Mouse (Mus musculus): ENCODE measurements around the gene Pitpna. TPM values are rescaled to one million over a fixed set of nuclear protein-coding genes. Genes with fewer than 3 reads are reported as not detected.

Gene Pitpna
- total RNA-seq, 2 experiments from 2014 or later = 124 to 130 TPM

DNA sequence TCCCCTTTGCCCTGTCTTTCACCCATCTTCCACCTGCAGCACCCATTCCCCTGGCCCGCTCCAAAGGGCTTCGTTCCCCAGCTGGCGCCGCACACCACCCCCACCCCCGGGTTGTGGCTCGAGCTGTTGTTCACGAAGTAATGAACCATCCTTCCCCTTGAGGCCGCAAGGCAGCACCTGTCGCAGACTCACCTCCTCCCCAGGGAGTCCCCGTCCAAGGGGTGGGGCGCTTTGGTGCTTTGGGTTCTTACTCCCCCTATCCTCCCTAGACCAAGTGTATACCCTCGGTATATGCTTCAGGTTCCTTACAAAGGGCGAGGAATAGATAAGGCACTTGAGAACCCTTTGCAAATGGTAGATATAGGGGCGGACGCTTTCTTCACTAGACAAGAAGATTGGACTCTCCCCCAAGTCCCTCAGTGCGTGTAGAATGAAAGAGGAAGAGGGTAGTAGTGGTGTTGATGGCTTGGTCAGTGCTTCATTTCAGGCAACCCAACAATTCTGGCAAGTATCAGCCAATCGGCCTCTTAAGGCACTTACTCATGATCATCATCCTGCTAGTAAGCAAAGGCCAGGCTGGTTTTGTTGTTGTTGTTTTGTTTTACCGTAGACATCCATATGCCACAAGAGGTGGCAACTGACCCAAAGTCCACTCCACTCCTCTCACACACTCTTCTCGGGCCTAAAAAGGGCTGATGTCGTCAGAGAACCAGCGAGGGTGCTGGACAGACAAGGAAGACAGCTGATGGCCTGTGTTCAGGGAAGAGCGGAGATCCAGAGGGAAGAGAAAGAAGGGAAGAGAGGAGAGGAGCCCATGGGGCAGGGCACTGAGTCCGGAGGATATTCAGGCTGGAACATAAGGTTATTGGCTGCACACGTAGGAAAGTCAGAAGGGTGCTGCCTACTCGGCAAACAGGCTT is 66.8 kb downstream of the Pitpna start:
- intact Hi-C loops (cut with DNase I) = no loop called here
- no peak for DNase-seq

DNA sequence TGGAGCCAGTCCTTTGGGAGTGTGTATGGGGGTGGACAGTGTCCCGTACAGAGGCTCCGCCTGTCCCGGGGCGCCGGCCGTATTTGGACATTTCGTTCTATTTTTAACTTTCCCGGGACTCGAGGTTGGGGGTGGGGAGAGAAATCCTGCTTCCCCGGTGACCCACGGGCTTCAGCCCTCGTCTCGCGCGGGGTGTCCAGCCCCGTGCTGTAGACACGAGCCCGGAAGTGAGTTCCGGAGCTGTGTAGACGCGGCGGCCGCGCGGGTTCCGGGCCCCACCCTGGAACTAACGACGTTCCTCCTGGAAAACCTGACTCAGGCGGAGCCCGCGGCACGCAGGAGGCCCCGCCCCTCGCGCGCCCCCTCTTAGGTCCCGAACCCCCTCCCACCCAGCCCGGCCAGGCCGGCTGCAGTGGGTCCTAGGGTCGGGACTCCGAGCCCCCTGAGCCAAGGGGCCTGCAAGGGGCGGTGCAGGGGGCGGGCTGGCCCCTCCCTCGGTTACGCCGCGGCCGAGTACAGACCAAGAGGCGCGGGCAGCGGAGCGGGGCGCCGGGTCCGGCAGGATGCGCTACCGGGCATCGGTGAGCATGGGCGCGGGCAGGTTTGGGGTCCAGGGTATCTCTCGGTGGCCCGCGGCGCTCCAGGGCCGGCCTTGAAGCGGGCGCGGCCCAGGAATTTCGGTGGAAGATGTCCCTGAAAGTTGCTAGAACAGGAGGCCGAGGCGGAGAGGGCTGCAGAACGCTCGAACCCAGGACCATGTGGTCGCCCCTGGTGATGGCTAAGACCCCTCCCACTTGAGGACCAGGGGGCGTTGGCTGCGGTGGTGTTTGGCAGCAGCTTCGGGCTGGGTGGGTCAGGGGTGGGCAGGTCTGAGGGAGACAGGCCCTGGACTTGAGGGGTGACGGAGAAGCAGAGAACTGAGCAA is 68.0 kb downstream of the Pitpna start:
- intact Hi-C loops (cut with DNase I) = loop anchor here (2.0 kb wide), 1 partner anchor 23 kb away; the partner anchor contains the start of gene Crk
- peak; percentile 83 to 84 for DNase-seq

DNA sequence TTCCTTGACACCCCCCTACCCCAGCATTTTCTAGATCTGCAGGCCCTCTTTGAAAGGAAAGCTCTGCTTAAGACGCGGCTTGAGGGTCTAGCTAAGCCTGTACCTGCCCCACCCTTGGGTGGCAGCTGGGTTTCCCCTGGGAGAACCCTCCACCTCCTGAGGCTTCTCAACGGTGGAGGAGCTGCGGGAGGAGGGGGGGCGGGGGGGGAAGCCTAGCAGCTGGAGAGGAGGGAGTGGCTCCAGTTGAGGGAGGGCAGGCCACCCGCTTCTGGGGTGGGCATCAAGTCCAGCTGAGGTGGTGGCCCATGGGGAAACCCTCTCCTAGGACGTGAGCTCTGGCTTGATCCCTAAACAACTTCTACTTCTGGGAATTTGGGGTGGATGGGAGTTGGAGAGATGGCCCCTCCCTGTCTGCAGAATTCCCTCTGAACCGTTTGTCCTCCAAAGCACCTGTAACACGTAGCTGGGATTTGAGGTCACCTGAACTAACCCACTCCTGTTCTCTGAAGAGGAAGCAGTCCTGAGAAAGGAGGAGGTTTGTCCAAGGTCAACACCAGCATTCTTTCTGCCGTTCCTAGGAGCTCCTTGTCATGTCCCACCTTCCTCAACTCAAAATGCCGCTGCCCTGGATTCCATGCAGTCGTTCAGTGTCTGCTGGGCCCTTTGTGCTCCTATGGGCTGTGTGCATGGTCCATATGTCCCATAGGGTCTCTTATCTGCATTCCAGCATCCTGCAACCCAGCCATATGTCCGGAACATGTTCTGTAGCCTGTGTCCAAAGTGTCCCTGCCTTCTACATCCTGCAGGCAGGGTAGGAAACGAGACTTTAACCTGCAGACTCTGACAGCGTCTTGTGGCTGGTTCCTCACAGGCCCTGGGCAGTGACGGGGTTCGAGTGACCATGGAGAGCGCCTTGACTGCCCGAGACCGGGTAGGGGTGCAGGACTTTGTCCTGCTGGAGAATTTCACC is 69.0 kb downstream of the Pitpna start:
- DNase-seq = no peak
- intact Hi-C loops (cut with DNase I) = loop anchor here (2.0 kb wide), 1 partner anchor 22 kb away; the partner anchor contains the start of gene Crk

DNA sequence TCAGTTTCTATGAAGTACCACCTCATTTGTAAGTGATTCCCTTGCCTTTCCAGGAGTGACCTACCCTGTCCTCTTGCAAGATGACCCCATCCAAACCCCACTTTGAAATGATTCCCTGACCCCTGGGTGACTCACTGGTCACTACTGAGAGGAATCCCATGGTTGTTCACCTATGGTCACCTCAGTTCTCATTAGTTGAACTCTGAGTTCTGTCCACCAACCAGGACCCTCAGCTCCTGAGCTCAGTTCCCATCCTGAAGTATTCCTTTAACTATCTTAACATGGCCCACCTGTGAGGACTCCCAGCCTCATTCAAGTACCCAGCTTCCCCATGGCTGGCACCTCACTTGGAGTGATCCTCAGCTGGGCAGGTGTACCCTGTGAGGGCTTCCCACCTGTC is 69.9 kb downstream of the Pitpna start:
- DNase-seq = no peak
- intact Hi-C loops (cut with DNase I) = loop anchor here (2.0 kb wide), 1 partner anchor 21 kb away; the partner anchor contains the start of gene Crk

DNA sequence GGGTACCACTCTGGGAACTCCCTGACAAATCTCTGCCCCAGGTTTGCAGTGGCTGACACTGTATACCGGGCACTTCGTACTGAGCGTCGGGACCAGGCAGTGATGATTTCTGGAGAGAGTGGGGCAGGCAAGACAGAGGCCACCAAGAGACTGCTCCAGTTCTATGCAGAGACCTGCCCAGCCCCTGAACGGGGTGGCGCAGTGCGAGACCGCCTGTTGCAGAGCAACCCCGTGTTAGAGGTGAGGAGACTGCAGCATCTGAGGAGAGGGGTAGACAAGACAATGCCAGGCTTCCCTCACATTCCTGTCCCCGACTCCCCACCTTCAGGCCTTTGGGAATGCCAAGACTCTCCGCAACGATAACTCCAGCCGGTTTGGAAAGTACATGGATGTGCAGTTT is 70.4 kb downstream of the Pitpna start:
- DNase-seq = no peak
- intact Hi-C loops (cut with DNase I) = no loop called here

DNA sequence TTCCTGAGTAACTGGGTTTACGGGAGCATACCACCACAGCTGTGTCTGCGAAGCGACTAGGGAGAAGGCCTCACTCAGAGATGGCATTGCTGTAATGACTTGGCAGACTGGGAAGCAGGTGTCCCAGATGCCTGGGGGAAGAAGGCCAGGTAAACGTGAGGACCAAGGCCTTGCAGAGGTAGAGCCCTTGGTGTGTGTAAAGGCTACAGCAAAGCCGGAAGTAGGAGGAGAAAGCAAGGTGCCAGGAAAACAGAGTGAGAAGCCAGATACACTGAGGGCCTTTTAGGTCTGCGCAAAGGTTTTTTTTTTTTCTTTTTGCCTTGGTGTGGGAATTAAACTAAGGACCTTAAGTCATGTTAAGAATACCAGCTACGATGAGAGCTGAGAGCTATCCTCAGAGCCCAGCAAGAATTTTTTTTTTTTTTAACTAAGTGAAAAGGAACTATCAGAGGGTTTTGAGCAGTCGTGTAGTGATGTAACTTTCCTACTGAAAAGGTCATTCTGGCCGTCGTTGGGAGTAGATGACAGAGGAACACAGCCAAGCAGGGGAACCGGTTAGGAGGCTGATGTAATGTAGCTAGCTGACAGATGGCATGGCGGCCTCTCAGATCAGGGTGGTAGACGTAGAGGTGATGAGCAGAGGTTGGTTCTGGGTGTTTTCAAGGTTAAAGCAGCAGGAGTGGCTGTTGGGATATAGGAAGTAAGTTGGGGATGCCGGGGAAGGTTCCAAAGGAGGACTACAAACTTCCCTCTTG is 71.3 kb downstream of the Pitpna start:
- DNase-seq = no peak
- intact Hi-C loops (cut with DNase I) = no loop called here

DNA sequence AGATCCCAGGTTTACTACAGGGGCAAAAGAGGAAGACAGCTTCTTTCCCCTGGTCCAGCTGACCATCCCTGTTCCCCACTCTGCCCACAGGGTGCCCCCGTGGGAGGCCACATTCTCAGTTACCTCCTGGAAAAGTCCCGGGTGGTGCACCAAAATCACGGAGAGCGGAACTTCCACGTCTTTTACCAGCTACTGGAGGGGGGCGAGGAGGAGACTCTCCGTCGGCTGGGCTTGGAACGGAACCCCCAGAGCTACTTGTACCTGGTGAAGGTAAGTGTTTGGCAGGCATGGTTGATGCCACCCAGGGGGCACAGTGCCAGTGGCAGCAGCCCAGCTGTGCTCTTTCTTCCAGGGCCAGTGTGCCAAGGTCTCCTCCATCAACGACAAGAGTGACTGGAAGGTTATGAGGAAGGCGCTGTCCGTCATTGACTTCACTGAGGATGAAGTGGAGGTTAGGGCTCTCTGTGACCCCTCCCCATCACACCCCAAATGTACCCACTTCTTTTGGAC is 72.2 kb downstream of the Pitpna start:
- intact Hi-C loops (cut with DNase I) = no loop called here
- DNase-seq = no peak

DNA sequence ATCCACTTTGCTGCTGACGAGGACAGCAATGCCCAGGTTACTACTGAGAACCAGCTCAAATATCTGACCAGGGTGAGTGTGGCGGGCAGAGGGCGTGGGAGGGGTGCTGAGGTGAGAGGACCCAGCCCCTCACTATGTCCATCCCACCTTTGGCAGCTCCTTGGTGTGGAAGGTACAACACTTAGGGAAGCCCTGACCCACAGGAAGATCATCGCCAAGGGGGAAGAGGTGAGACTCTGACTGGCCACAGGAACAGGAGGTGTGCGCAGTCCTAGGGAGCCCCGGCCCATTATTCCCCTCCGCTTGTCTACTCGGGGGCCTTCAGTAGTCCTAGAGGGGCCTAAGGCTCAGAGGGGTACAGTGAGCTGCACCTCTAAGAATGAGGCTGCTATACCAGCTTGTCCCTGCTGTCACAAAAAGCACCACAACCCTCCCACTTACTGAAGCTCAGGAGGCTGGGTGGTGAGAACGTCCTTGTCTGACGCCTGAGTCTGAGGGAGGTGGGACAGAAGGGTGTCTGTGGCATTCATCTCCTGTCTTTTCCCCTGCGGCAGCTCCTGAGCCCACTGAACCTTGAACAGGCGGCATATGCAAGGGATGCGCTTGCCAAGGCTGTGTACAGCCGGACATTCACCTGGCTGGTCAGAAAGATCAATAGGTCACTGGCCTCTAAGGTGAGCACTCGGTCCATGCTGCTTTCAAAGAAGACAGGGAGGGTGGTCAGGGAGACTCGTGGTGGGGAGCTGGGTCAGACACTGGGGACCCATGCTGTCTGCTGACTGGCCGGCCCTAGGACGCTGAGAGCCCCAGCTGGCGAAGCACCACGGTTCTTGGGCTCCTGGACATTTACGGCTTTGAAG is 73.3 kb downstream of the Pitpna start:
- intact Hi-C loops (cut with DNase I) = loop anchor here (1.0 kb wide), 1 partner anchor 16 kb away; no protein-coding TSS in a partner anchor
- no peak for DNase-seq

DNA sequence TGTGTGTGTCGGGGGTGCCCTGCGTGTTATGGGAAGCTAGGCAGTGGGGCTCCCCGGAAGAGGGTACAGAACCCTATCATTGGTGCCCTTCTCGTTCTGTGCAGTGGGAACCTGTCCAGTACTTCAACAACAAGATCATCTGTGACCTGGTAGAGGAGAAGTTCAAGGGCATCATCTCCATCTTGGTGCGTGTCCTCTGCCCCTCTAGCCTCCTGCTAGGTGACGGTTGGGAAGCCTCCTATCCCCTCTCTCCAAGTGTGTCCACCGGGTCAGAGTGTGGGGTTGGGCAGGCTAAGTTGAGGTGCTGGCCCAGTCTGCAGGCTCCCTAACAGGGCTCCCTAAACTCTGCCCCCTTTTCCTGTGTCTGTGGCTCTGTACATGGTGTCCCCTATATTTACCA is 74.2 kb downstream of the Pitpna start:
- no peak for DNase-seq
- intact Hi-C loops (cut with DNase I) = no loop called here

DNA sequence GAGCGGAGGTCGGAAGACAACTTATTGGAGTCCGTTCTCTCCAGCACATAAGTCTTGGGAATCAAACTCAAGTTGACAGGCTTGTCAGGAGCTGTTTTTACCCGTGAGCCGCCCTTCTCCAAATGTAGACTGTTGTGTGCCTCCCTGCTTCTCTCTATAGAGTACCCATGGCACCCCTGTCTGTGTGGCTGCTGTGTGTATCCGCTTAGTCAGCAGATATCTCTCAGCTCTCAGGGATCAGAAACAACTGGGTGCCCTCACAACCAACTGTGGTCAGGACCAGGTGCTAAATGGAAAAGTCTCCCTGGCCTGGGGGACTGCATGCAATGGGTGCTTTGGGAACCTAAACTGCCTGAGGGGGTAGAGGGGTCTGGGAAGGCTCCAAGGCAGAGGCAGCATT is 78.4 kb downstream of the Pitpna start:
- DNase-seq = no peak
- intact Hi-C loops (cut with DNase I) = no loop called here

DNA sequence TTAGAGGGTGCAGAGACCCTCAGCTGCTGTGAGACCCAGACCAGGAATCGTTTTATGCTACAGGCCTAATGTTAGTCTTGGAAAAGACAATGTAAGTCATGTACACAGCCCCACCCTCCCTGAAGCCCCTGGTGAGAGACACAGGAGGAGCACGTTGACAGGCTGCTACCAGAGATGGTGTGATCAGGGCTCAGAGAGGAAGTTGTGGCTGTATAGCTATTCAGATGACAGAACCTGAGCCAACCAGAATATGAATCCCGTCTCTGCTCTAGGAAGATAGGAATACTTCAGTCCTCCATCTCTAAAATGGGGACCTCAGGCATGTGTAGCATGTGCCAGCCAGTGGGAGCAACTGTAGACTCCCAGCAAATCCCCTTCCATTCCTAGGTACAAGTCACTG is 80.7 kb downstream of the Pitpna start:
- intact Hi-C loops (cut with DNase I) = no loop called here
- no peak for DNase-seq

DNA sequence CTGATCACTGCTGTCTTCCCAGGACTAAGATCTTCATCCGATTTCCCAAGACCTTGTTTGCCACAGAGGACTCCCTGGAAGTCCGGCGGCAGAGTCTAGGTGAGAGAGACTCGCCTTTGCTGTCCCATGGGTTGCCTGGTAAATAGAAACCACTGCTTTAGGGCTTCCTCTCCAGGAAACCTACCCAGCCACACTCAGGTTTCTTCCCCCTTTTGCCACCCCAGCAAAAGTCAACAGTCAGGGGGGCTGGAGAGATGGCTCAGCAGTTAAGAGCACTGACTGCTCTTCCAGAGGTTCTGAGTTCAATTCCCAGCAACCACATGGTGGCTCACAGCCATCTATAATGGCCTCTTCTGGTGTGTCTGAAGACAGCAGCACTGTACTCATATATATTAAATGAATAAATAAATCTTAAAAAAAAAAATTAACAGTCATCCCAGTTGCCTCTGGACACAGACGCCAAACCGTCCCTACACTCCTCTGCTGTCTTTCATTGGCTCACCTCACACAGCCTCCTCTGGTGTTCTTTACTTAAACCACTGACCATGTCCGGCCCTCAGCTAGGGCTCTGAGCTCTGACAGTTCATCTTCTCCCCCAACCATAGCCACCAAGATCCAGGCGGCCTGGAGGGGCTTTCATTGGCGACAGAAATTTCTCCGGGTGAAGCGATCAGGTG is 81.4 kb downstream of the Pitpna start:
- intact Hi-C loops (cut with DNase I) = no loop called here
- no peak for DNase-seq

DNA sequence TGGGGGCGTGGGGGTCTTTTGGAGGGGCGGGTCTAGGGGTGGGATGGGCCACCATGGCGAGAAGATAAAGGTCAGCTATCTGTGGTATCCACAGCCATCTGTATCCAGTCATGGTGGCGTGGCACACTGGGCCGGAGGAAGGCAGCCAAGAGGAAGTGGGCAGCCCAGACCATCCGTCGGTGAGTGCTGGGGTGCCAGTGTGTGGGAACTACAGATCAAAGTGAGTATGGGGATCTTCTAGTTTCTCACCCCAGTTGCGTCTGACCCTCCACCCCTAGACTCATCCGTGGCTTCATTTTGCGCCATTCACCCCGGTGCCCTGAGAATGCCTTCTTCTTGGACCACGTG is 81.9 kb downstream of the Pitpna start:
- intact Hi-C loops (cut with DNase I) = no loop called here
- DNase-seq = no peak

DNA sequence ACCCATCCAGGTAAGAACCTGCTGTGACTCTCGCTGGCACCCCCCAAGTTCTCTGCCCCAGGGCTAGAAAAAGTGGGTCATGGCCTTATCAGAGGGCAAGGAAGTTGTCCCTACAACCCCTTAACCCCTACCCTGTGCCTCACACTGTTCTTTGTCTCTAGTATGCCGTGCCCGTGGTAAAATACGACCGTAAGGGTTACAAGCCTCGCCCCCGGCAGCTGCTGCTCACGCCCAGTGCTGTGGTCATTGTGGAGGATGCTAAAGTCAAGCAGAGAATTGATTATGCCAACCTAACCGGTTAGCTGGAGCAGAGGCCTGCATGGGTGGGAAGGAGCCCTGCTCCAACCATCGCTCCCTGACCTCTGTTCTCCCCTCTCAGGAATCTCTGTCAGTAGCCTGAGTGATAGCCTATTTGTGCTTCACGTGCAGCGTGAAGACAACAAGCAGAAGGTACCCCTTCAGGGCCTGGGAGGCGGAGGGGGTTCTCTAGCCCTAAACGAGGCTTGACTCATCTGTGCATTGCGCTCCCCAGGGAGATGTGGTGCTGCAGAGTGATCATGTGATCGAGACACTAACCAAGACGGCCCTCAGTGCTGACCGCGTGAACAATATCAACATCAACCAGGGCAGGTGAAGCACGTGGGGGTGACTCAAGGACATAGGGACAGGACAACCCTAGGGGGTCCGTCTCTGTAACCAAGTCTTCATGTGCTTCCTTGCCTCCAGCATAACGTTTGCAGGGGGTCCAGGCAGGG is 83.7 kb downstream of the Pitpna start:
- intact Hi-C loops (cut with DNase I) = no loop called here
- no peak for DNase-seq

DNA sequence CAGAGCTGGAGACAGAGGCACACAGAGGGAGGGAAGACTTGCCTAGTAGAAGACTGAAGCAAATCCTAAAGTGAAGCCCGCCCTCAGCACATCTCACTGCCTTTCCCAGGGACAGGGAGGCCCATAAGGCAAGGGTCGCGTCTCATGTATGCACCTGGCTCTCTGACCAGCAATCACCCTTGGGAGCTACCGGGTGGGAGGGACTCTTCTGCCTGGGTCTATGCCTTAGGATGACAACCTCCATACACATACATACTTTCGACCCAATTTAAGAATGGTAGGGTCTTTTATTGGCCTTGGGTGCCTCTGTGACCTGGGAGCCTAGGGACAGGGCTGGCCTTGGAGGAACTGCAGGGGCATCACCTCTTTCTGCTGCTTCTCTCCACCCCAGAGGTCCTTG is 85.5 kb downstream of the Pitpna start:
- DNase-seq = no peak
- intact Hi-C loops (cut with DNase I) = no loop called here

DNA sequence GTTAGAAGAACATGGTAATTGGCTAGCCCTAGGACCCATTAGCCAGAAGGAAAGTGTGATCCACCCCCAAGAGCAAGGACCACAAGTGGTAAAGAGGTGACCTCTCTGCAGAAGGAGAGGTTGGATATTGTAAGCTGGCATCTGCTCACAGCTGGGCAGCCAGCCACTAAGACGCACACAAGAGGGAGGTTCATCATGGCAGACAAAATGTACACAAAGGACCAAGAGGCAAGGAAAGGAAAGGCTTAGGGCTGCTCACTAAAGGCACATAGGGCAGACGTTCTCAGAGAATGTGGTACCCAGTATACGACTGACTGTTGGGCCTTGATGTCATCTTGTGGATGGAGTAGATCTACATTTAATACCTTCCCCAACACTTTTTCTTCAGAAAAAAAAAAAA is 87.0 kb downstream of the Pitpna start:
- no peak for DNase-seq
- intact Hi-C loops (cut with DNase I) = no loop called here
